Mouse (Mus musculus): ENCODE results near the gene Plekhg2. TPM values are rescaled to one million over a fixed set of nuclear protein-coding genes. Genes with fewer than 3 reads are reported as not detected.

The Plekhg2 gene
- polyA plus RNA-seq, 1 experiment: 0.53 TPM

- Histone ChIP-seq H3K4me3 (replicated peaks) (no peak overlapping the region), H3K9me3 (ENCODE audit: control insufficient read depth, low read length) (no peaks in the 10 kb centered on the region), H3K27me3 (ENCODE audit: control insufficient read depth) (no peaks in the 10 kb centered on the region), H3K4me1 (ENCODE audit: control insufficient read depth) (peaks cover 35% of the 10 kb centered on the region), H3K36me3 (ENCODE audit: control insufficient read depth) (peaks cover 59% of the 10 kb centered on the region)
- TF ChIP-seq TAL1 (IDR thresholded peaks at IDR 0.05; ENCODE audit: low read length): no peak
- TF ChIP-seq GATA1 (IDR thresholded peaks at IDR 0.05; ENCODE audit: low read length): no peak
These were observed 37.9 kb downstream of the Plekhg2 start for GRCm38 (mm10) chr7:28334534-28334933.

GRCm38 (mm10) chr7:28328260-28328659 lies 44.1 kb downstream of the Plekhg2 start:
- Histone ChIP-seq H3K36me3 (ENCODE audit: control insufficient read depth) (peaks cover 92% of the 10 kb centered on the region), H3K4me3 (replicated peaks) (no peak overlapping the region), H3K27me3 (ENCODE audit: control insufficient read depth) (no peaks in the 10 kb centered on the region), H3K9me3 (ENCODE audit: control insufficient read depth, low read length) (no peaks in the 10 kb centered on the region), H3K4me1 (ENCODE audit: control insufficient read depth) (0 out of 2 replicates have a peak, but pooled peaks cover under 1% of the 10 kb centered on the region)
- TF ChIP-seq GATA1 (IDR thresholded peaks at IDR 0.05; ENCODE audit: low read length) (no peak), TAL1 (IDR thresholded peaks at IDR 0.05; ENCODE audit: low read length) (no peak)

GRCm38 (mm10) chr7:28326457-28326856 lies 45.9 kb downstream of the Plekhg2 start:
- no peak for TF ChIP-seq TAL1 (IDR thresholded peaks at IDR 0.05; ENCODE audit: low read length)
- no peak for TF ChIP-seq GATA1 (IDR thresholded peaks at IDR 0.05; ENCODE audit: low read length)
- Histone ChIP-seq H3K9me3 (ENCODE audit: control insufficient read depth, low read length) (no peaks in the 10 kb centered on the region), H3K27me3 (ENCODE audit: control insufficient read depth) (no peaks in the 10 kb centered on the region), H3K36me3 (ENCODE audit: control insufficient read depth) (peaks cover 98% of the 10 kb centered on the region), H3K4me1 (ENCODE audit: control insufficient read depth) (peaks cover 4% of the 10 kb centered on the region; the same call in 1 of the 2 replicates), H3K4me3 (replicated peaks) (no peak overlapping the region)

DNA sequence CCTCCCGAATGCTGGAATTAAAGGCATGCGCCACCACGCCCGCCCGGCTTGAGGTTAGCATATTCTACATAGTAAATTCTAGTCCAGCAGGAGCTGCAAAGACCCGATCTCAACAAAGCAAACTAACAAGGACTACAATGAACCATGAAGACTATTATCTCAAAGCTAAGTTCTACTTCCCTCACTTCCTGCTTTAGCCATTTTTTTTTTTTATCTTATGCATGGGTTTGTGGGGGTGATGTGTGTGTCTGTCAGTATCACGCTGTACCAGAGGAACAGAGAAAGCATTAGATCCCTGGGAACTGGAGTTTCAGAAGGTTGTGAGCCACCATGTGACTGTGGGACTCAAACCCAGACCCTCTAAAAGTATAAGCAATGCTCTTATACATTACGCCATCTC lies 47.1 kb downstream of the Plekhg2 start:
- Histone ChIP-seq H3K36me3 (ENCODE audit: control insufficient read depth) (peaks cover 98% of the 10 kb centered on the region), H3K4me1 (ENCODE audit: control insufficient read depth) (peaks cover 4% of the 10 kb centered on the region; the same call in 1 of the 2 replicates), H3K4me3 (replicated peaks) (no peak overlapping the region), H3K9me3 (ENCODE audit: control insufficient read depth, low read length) (no peaks in the 10 kb centered on the region), H3K27me3 (ENCODE audit: control insufficient read depth) (no peaks in the 10 kb centered on the region)
- no peak for TF ChIP-seq TAL1 (IDR thresholded peaks at IDR 0.05; ENCODE audit: low read length)
- no peak for TF ChIP-seq GATA1 (IDR thresholded peaks at IDR 0.05; ENCODE audit: low read length)

GRCm38 (mm10) chr7:28321974-28322720 lies 50.3 kb downstream of the Plekhg2 start:
- Histone ChIP-seq H3K4me1 (ENCODE audit: control insufficient read depth) (peaks cover 4% of the 10 kb centered on the region; the same call in 1 of the 2 replicates), H3K9me3 (ENCODE audit: control insufficient read depth, low read length) (no peaks in the 10 kb centered on the region), H3K36me3 (ENCODE audit: control insufficient read depth) (peaks cover 100% of the 10 kb centered on the region), H3K4me3 (replicated peaks) (no peak overlapping the region), H3K27me3 (ENCODE audit: control insufficient read depth) (no peaks in the 10 kb centered on the region)
- TF ChIP-seq TAL1 (IDR thresholded peaks at IDR 0.05; ENCODE audit: low read length): no peak
- TF ChIP-seq GATA1 (IDR thresholded peaks at IDR 0.05; ENCODE audit: low read length): no peak

GRCm38 (mm10) chr7:28318714-28319113 lies 53.7 kb downstream of the Plekhg2 start:
- H3K36me3 ChIP-seq (ENCODE audit: control insufficient read depth): peaks cover 99% of the 10 kb centered on the region
- no peak overlapping the region for H3K4me3 ChIP-seq (replicated peaks)
- no peaks in the 10 kb centered on the region for H3K9me3 ChIP-seq (ENCODE audit: control insufficient read depth, low read length)
- H3K27me3 ChIP-seq (ENCODE audit: control insufficient read depth): no peaks in the 10 kb centered on the region
- H3K4me1 ChIP-seq (ENCODE audit: control insufficient read depth): peaks cover 4% of the 10 kb centered on the region; the same call in 1 of the 2 replicates
- no peak for TF ChIP-seq GATA1 (IDR thresholded peaks at IDR 0.05; ENCODE audit: low read length)
- no peak for TF ChIP-seq TAL1 (IDR thresholded peaks at IDR 0.05; ENCODE audit: low read length)

DNA sequence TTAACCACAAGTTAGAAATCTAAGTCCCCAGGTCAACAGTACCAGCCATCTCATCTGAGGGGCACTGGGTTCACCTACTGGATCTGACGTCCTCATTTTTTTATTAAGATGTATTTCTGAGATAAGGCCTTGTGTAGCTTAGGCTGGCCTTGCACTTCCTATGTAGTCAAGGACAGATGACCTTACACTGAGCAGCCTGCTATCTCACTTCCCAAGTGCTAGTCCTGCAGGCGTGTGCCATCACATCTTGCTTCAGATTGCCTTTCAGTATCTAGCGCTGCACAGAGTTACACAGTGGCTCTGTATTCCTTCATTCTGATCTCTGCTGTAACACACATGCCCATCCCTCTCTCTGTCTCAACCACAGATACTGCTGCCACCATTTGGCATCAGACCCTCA lies 54.4 kb downstream of the Plekhg2 start:
- no peaks in the 10 kb centered on the region for H3K9me3 ChIP-seq (ENCODE audit: control insufficient read depth, low read length)
- peaks cover 5% of the 10 kb centered on the region for H3K4me1 ChIP-seq (ENCODE audit: control insufficient read depth)
- no peaks in the 10 kb centered on the region for H3K27me3 ChIP-seq (ENCODE audit: control insufficient read depth)
- no peak overlapping the region for H3K4me3 ChIP-seq (replicated peaks)
- peaks cover 92% of the 10 kb centered on the region for H3K36me3 ChIP-seq (ENCODE audit: control insufficient read depth)
- TF ChIP-seq TAL1 (IDR thresholded peaks at IDR 0.05; ENCODE audit: low read length) (no peak), GATA1 (IDR thresholded peaks at IDR 0.05; ENCODE audit: low read length) (no peak)

- Histone ChIP-seq H3K36me3 (ENCODE audit: control insufficient read depth) (peaks cover 70% of the 10 kb centered on the region), H3K4me1 (ENCODE audit: control insufficient read depth) (peaks cover 30% of the 10 kb centered on the region), H3K4me3 (replicated peaks) (peak within 1 kb of the TSS; percentile 78), H3K27me3 (ENCODE audit: control insufficient read depth) (no peaks in the 10 kb centered on the region), H3K9me3 (ENCODE audit: control insufficient read depth, low read length) (no peaks in the 10 kb centered on the region)
- no peak for TF ChIP-seq GATA1 (IDR thresholded peaks at IDR 0.05; ENCODE audit: low read length)
- TF ChIP-seq TAL1 (IDR thresholded peaks at IDR 0.05; ENCODE audit: low read length): no peak
These were observed 60.4 kb downstream of the Plekhg2 start, which contains the start of gene Timm50 for GRCm38 (mm10) chr7:28311926-28312543. Timm50 (minus strand) TSS chr7:28312072.

- Histone ChIP-seq H3K4me3 (replicated peaks) (peak overlapping the region; percentile 78), H3K27me3 (ENCODE audit: control insufficient read depth) (no peaks in the 10 kb centered on the region), H3K36me3 (ENCODE audit: control insufficient read depth) (peaks cover 70% of the 10 kb centered on the region), H3K4me1 (ENCODE audit: control insufficient read depth) (peaks cover 30% of the 10 kb centered on the region), H3K9me3 (ENCODE audit: control insufficient read depth, low read length) (no peaks in the 10 kb centered on the region)
- TF ChIP-seq GATA1 (IDR thresholded peaks at IDR 0.05; ENCODE audit: low read length) (no peak), TAL1 (IDR thresholded peaks at IDR 0.05; ENCODE audit: low read length) (no peak)
These were observed 61.1 kb downstream of the Plekhg2 start for GRCm38 (mm10) chr7:28311151-28311925.

All from erythroblast, embryonic 14.5 days (primary cell).